Mouse (Mus musculus): Measurements from ENCODE around the gene Zxdb.
A peak's percentile ranks its signal among the peaks of the same experiment; 100 is the strongest.
"Not testable (repeated sequence)": the region's sequence is repeated elsewhere in the genome, so short reads cannot be mapped to it uniquely, and the experiment has no call there.

The Zxdb gene

GRCm38 (mm10) chrX:94724192-94724971 lies at the start of gene Zxdb:
Zxdb (plus strand) TSS chrX:94724569.
- DNase-seq (ENCODE audit: low spot score), result not testable (repeated sequence)

GRCm38 (mm10) chrX:94674977-94675376 lies 49.4 kb upstream of the Zxdb start:
- peak; percentile 10 for DNase-seq (ENCODE audit: low spot score)

GRCm38 (mm10) chrX:94681581-94681980 lies 42.8 kb upstream of the Zxdb start:
- DNase-seq (ENCODE audit: low spot score), result not testable (repeated sequence)

- DNase-seq (ENCODE audit: low spot score), result not testable (repeated sequence)
Observed at GRCm38 (mm10) chrX:94689593-94689992, 34.8 kb upstream of the Zxdb start.

- not testable (repeated sequence) for DNase-seq (ENCODE audit: low spot score)
Observed at GRCm38 (mm10) chrX:94706676-94707075, 17.7 kb upstream of the Zxdb start.

GRCm38 (mm10) chrX:94709752-94710151 lies 14.6 kb upstream of the Zxdb start:
- not testable (repeated sequence) for DNase-seq (ENCODE audit: low spot score)

- DNase-seq (ENCODE audit: low spot score), result peak; percentile 1
Observed at GRCm38 (mm10) chrX:94724972-94725569, 702 bp downstream of the Zxdb start.

- DNase-seq (ENCODE audit: low spot score), result not testable (repeated sequence)
Observed at GRCm38 (mm10) chrX:94725627-94726083, 1.3 kb downstream of the Zxdb start.

GRCm38 (mm10) chrX:94731596-94731995 lies 7.2 kb downstream of the Zxdb start:
- no peak for DNase-seq (ENCODE audit: low spot score)

GRCm38 (mm10) chrX:94753733-94754132 lies 29.4 kb downstream of the Zxdb start:
- no peak for DNase-seq (ENCODE audit: low spot score)

GRCm38 (mm10) chrX:94759959-94760358 lies 35.6 kb downstream of the Zxdb start:
- no peak for DNase-seq (ENCODE audit: low spot score)

GRCm38 (mm10) chrX:94773876-94774275 lies 49.5 kb downstream of the Zxdb start:
- DNase-seq (ENCODE audit: low spot score), result no peak

All from T-cell, adult 2 months (primary cell).